25 mouse cellular contexts compared by ENCODE assay signal in genomic region chr12:111048201-111048600, GRCm38 (mm10).
"Had no signal": no experiment of that assay in that cellular context is flagged by ENCODE, and none has a peak within 500 bp of the region (broad histone marks: within the 10 kb centered on the region; RNA-seq: fewer than 3 reads in every experiment).

No protein-coding gene starts in this region.

- H3K27ac ChIP-seq: heart, adult 2 months; heart, embryonic 13.5 days; heart, embryonic 15.5 days; hindbrain, embryonic 13.5 days; hindbrain, embryonic 15.5 days; hindbrain, postnatal 0 days; kidney, embryonic 15.5 days; layer of hippocampus, adult 2 months; left cerebral cortex, adult 2 months; limb, embryonic 13.5 days; limb, embryonic 15.5 days; liver, embryonic 13.5 days had no signal

- H3K4me3 ChIP-seq: heart, adult 2 months; heart, embryonic 13.5 days; heart, embryonic 15.5 days; hindbrain, embryonic 13.5 days; hindbrain, embryonic 15.5 days; kidney, embryonic 15.5 days; layer of hippocampus, adult 2 months; left cerebral cortex, adult 2 months; limb, embryonic 13.5 days; limb, embryonic 15.5 days; liver, embryonic 13.5 days had no signal

- H3K9me3 ChIP-seq: heart, embryonic 13.5 days; heart, embryonic 15.5 days; hindbrain, embryonic 13.5 days; hindbrain, embryonic 15.5 days; kidney, embryonic 15.5 days; limb, embryonic 13.5 days; limb, embryonic 15.5 days; liver, embryonic 13.5 days had no signal

- ATAC-seq: hindbrain, postnatal 0 days; intestine, embryonic 16.5 days had no signal

- H3K36me3 ChIP-seq: hindbrain, embryonic 15.5 days had no signal

- H3K4me2 ChIP-seq: heart, embryonic 11.5 days; heart, embryonic 13.5 days; heart, embryonic 15.5 days; hindbrain, embryonic 13.5 days; hindbrain, embryonic 15.5 days; kidney, embryonic 15.5 days; limb, embryonic 13.5 days; limb, embryonic 15.5 days; liver, embryonic 13.5 days had no signal

- H3K27me3 ChIP-seq: heart, embryonic 13.5 days; heart, embryonic 15.5 days; hindbrain, embryonic 13.5 days; hindbrain, embryonic 15.5 days; kidney, embryonic 15.5 days; limb, embryonic 13.5 days; limb, embryonic 15.5 days; liver, embryonic 13.5 days had no signal

- DNase-seq: gastrocnemius, postnatal 14 days; gastrocnemius, postnatal 36 days; heart, adult 11 months; heart, adult 2 months; heart, postnatal 14 days; heart, postnatal 36 days; kidney, adult 11 months; kidney, adult 9 months; kidney, postnatal 10 days; kidney, postnatal 25 days; kidney, postnatal 4 days; left cerebral cortex, postnatal 4 days; liver, embryonic 13.5 days had no signal

- H3K9ac ChIP-seq: heart, embryonic 13.5 days; heart, embryonic 15.5 days; hindbrain, embryonic 13.5 days; hindbrain, embryonic 15.5 days; kidney, embryonic 15.5 days; limb, embryonic 13.5 days; limb, embryonic 15.5 days; liver, embryonic 13.5 days had no signal

- H3K4me1 ChIP-seq: hindbrain, embryonic 13.5 days had no signal
